Mouse (Mus musculus) G1E (cell line): ENCODE measurements around the gene Tent4a.
"Not testable (repeated sequence)": the region's sequence is repeated elsewhere in the genome, so short reads cannot be mapped to it uniquely, and the experiment has no call there.

Experiments
- CTCF ChIP-seq: IDR thresholded peaks from 2 replicates; pipeline ENCODE4 v1.5.1; 2012; ENCODE audit warnings: low read depth, low read length, inconsistent platforms, mixed read lengths
- GATA1 ChIP-seq: IDR thresholded peaks from 2 replicates; pipeline ENCODE4 v1.6.1; 2012; ENCODE audit warnings: borderline replicate concordance, low read length, inconsistent platforms, mixed read lengths
- POLR2AphosphoS5 ChIP-seq: IDR thresholded peaks from 2 replicates; pipeline ENCODE4 v1.6.1; 2012; ENCODE audit warnings: low read depth, low read length, inconsistent platforms; ENCODE audit not compliant: insufficient replicate concordance
- TAL1 ChIP-seq: conservative IDR thresholded peaks from 2 replicates; pipeline ENCODE4 v1.6.1; 2012; ENCODE audit warnings: low read depth, low read length, inconsistent platforms, mixed read lengths

- TF ChIP-seq CTCF, POLR2AphosphoS5, GATA1, TAL1: not testable (repeated sequence)
Measured at GRCm38 (mm10) chr13:69565401-69565800, 31.0 kb upstream of the Tent4a start.
